Mouse (Mus musculus) embryonic fibroblast, embryonic 13.5 days (primary cell): ENCODE data around the gene Sart1. TPM values are rescaled to one million over a fixed set of nuclear protein-coding genes. Genes with fewer than 3 reads are reported as not detected.

Experiments
- H3K27ac ChIP-seq: 2 replicates; pipeline ENCODE4 v1.5.1; 2012; ENCODE audit warnings: low read length, control low read depth, inconsistent platforms; ENCODE audit not compliant: insufficient read depth
- H3K4me1 ChIP-seq: 2 replicates; pipeline ENCODE4 v1.6.1; 2011; ENCODE audit warnings: low read length; ENCODE audit not compliant: control insufficient read depth, insufficient read depth
- H3K4me3 ChIP-seq: 2 replicates; pipeline ENCODE4 v1.5.1; 2011; ENCODE audit warnings: mild to moderate bottlenecking, control low read depth, low read length; ENCODE audit not compliant: insufficient read depth
- CTCF ChIP-seq: IDR thresholded peaks from 2 replicates; pipeline ENCODE4 v1.5.1; 2011; ENCODE audit warnings: mild to moderate bottlenecking, control low read depth, low read length, moderate library complexity, borderline replicate concordance; ENCODE audit not compliant: insufficient read depth
- POLR2A ChIP-seq: IDR thresholded peaks from 2 replicates; pipeline ENCODE4 v1.6.1; 2011; ENCODE audit warnings: low read depth, mild to moderate bottlenecking, control low read depth, low read length, moderate library complexity
- polyA plus RNA-seq: library from polyadenylated mRNA; stranded (reverse); fragments of >200 nt; gene quantifications from 2 replicates; pipeline ENCODE4 v1.2.4, GENCODE M21; 2011; ENCODE audit warnings: low read depth; ENCODE audit not compliant: missing spikeins, insufficient read length

The Sart1 gene
- polyA plus RNA-seq, 1 experiment, result 34.7 TPM

DNA sequence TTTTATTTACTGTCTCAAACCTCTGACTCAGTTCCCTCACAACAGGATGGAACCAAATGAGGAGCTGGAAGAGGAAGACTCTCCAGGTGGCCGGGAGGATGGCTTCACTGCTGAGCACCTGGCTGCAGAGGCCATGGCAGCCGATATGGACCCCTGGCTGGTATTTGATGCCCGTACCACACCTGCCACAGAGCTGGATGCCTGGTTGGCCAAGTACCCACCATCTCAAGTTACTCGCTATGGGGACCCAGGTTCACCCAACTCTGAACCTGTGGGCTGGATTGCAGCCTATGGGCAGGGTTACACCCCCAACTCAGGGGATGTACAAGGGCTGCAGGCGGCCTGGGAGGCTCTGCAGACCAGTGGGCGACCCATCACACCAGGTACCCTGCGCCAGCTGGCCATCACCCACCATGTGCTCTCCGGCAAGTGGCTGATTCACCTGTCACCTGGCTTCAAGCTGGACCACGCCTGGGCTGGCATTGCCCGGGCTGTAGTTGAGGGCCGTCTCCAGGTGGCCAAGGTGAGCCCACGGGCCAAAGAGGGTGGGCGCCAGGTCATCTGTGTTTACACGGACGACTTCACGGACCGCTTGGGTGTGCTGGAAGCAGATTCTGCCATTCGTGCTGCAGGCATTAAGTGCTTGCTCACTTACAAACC, 37.5 kb upstream of the Sart1 start:
- Histone ChIP-seq H3K27ac (peak overlapping the region; percentile 70), H3K4me3 (peak overlapping the region; percentile 93), H3K4me1 (peaks cover 19% of the 10 kb centered on the region)
- TF ChIP-seq CTCF (no peak), POLR2A (no peak)

DNA sequence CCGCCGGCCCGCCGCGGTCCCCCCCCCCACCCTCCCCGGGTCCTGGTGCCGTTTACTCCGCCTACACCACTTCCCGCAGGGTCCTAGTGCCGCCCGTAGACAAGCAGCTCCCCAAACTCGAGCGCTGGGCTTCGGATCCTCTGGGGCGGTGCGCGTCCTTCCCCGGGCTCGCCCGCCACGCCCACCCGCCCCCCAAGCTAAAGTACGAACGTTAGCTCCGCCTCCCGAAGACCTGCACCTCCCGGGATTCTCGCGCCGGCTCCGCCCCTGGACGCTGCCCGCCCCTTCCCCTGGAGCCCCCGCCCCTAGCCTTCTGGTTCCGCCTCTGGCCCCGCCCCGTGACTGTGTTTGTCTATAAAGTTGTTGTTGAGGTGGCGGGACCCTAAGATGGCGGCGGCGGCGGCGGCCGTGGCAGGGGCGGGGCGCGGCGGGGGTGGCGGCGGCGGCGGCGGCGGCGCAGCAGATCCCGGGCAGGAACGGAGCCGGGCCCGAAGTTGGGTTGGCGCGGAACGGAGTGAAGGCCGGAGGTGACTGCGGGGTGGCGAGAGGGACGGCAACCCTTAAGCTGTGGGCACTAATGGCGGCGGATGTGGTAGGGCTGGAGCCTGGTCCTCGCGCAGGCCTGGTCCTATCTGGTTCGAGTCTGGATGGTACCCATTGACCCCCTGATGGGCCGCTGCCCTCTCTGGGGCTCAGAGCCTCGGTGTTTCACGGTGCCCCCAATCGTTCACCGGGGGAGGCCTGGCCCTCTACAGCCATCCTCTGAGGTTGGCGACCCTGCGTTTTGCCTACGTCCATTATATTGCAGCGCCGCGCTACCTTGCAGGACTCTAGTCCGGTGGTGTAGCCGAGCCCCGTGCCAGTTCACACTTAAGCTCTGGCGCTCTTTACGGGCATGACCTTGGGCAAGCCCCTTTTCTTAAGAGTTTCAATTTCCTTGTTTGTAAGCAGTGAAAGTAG, 36.6 kb upstream of the Sart1 start, which contains the start of the genes Drap1 and AI837181:
Gene Drap1, minus strand, starts transcription at position 198 of the 960 bp plus-strand sequence.
Gene AI837181, plus strand, starts transcription at position 363 of the 960 bp plus-strand sequence.
- Histone ChIP-seq H3K4me3 (peak within 1 kb of the TSS; percentile 93), H3K4me1 (peaks cover 12% of the 10 kb centered on the region), H3K27ac (peak within 1 kb of the TSS; percentile 86)
- peak; percentile 67 for TF ChIP-seq POLR2A
- no peak for TF ChIP-seq CTCF

GRCm38 (mm10) chr19:5424092-5424781, 35.7 kb upstream of the Sart1 start:
- peak overlapping the region; percentile 86 for H3K27ac ChIP-seq
- H3K4me3 ChIP-seq, result peak overlapping the region; percentile 65
- H3K4me1 ChIP-seq, result peaks cover 6% of the 10 kb centered on the region
- TF ChIP-seq POLR2A (0 out of 2 replicates have a peak, but pooled peaks have one; percentile 41), CTCF (no peak)

GRCm38 (mm10) chr19:5423561-5423960, 35.1 kb upstream of the Sart1 start:
- no peak for TF ChIP-seq CTCF
- TF ChIP-seq POLR2A, result no peak
- H3K27ac ChIP-seq, result no peak overlapping the region
- peak overlapping the region; percentile 65 for H3K4me3 ChIP-seq
- peaks cover 2% of the 10 kb centered on the region; the same call in 1 of the 2 replicates for H3K4me1 ChIP-seq

DNA sequence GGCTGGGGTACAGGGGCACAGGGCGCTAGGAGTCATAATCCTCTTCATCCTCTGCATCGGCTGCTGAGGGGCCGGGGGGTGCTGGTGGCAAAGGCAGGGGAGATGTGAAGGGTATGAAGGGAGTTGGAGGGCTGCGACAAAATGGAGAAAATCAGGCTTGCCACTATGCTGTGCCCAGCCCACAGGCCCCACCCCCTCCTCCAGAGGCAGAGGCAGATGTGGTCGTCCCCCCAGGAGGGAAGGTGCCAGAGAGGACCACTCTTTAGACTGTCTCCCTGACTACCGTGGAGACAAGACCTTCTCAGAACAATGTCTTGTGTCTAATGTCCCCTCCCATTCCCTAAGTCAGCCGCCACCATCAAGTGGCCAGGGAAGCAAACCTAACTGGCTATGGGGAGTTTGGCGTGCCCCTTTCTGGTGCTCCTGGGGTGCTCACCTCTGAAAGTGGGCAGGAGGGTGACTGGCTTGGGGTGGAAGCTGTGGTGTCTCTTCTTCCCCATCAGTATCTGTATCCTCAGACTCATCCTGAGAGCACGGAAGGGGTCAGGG, 34.5 kb upstream of the Sart1 start:
- TF ChIP-seq POLR2A, result no peak
- no peak for TF ChIP-seq CTCF
- H3K27ac ChIP-seq, result no peak overlapping the region
- H3K4me1 ChIP-seq, result peaks cover 2% of the 10 kb centered on the region; the same call in 1 of the 2 replicates
- H3K4me3 ChIP-seq, result no peak overlapping the region

DNA sequence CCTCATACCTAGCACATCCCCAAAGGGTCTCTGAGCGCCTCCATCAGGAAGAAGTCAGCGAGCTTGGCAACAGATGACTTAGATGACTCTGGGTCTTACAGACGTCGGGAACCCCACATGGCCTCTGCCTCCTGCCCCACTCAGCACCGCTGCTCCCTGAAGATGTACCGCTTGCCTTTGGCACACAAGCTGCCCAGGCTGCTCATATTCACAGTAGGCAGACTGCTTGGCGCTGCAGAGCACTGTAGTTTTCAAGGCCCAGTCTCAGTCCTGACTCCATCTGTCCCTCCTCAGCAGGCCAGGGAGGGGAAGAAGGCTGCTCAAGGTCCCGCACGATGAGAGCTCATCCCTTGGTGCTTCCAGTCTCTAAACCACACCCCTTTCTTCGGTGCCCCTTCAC, 33.8 kb upstream of the Sart1 start:
- no peak for TF ChIP-seq POLR2A
- no peak for TF ChIP-seq CTCF

DNA sequence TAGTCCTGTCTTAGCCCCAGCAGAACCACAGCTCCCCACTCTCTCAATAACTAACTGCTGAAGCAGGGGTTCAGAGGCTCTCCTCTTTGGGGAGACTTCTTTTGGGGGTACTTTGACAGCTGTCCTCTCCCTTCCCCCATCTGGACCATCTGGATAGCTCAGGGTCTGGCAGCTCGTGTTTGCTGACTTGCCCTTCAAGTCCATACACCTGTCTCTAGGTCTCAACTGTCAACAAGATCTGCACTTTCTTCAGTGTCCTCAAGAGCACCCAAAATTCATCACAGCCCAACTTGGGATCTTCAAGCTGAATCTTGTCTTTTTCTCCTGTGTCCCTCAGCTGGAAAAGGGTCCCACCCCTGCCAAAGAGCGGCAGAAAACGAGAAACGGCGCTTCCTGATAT, 33.3 kb upstream of the Sart1 start:
- TF ChIP-seq CTCF (no peak), POLR2A (no peak)
- Histone ChIP-seq H3K27ac (no peak overlapping the region), H3K4me3 (no peak overlapping the region), H3K4me1 (no peaks in the 10 kb centered on the region)

More for the DNA sequence above, 33.8 kb upstream of the Sart1 start:
- Histone ChIP-seq H3K4me1 (no peaks in the 10 kb centered on the region), H3K27ac (no peak overlapping the region), H3K4me3 (no peak overlapping the region)

DNA sequence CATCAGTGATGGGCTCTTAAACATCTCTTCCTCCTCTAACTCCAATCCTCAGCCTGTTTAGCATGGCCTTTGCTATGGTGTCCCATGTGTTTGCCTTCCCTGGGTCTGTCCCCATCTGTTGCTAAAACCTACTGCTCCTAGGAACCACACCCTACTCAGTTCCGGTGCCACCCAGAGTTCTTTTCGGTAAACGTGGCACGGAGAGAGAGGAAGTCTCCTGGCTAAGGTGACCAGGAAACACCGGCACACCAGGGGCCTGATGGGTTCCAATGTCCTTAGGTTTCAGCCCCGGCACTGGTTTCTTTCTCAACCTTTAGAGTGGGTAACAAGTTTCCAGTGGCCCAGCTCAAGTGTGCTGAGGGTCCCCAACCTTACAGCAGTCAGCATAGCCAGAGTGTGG, 32.1 kb upstream of the Sart1 start:
- Histone ChIP-seq H3K4me1 (no peaks in the 10 kb centered on the region), H3K4me3 (no peak overlapping the region), H3K27ac (no peak overlapping the region)
- TF ChIP-seq CTCF (no peak), POLR2A (no peak)

DNA sequence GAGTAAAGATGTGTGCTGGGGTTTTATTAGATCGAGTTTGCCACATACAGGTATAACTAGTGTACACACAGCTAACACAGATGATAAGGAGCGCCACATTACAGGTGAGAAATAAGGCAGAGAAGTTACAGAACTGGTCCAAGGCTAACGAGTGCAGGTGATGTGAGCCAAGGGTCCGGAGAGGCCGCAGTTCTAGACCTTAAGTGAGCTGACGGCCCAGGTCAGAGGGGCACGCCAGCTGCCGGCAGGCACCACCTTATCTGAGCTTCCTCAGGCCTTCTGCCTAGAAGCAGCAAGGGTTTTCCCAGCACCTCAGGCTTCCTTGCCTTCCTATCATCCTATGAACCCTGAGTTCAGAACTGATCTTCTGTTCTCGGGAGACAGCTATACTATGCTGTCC, 31.1 kb upstream of the Sart1 start:
- Histone ChIP-seq H3K4me1 (no peaks in the 10 kb centered on the region), H3K27ac (no peak overlapping the region)
- no peak for TF ChIP-seq POLR2A
- no peak for TF ChIP-seq CTCF

More for the DNA sequence above, 31.1 kb upstream of the Sart1 start:
- no peak overlapping the region for H3K4me3 ChIP-seq
